Mouse (Mus musculus): ENCODE measurements around the gene Samd5. TPM values are rescaled to one million over a fixed set of nuclear protein-coding genes. Genes with fewer than 3 reads are reported as not detected.
A peak's percentile ranks its signal among the peaks of the same experiment; 100 is the strongest.

Samd5 gene
- polyA plus RNA-seq (2015; fragmentation: Nextera tagmentation; extraction: Ambion mirVana) = 0.66 and 0.67 TPM in 2 replicates

DNA sequence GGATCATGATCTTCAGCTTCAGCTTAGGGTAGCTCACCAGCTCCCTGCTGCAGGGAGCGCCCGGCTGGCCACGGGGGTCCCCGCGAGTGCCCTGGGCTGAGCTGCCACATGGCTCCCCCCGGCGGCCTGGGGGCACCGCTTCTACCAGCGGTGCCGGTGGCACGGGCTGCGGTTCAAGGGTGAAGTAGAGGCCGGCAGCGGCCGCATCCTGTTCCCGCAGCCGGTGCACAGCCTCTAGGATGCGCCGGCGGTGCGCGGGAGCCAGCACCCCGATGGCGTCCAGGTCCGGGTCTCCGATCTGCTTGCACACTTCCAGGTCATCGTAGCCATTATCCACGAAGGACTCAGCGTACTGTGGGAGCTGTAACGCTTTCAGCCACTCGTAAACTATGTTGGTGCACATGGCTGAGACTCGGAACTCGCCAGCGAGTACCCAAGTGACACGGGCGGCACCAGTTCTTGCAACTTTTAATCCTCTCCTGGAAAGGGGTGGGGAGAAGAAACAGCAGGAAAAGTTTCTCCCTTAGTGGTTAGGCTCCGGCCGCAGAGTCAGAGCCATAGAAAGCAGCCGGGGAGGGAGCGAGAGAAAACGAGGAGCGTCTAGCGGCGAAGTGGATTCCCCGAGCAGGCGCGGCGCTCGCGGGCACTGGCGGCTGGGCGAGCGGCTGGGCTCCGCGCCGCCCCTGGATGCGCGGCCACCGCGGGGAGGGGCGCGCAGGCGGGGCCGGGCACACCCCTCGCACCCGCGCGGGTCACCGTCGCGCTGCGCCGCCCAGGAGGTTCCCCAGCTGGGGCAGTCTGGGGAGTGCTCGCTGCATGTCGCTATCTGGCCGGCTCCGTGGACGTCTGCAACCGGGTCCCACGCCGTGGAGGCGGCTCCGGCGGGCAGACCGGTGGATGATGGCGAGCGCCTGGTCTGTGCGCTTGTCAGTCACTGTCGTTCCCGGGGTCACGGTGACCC, at the start of gene Samd5:
TSS of gene Samd5 (minus strand) at position 648 of the 961 bp plus-strand sequence.
- H3K36me3 ChIP-seq (replicated peaks; ENCODE audit: insufficient read depth, low read length) = no peaks in the 10 kb centered on the region
- peak; percentile 31; the same call in 1 of the 2 replicates for ATAC-seq
- no peaks in the 10 kb centered on the region for H3K9me3 ChIP-seq (ENCODE audit: low read length)
- peaks cover 2% of the 10 kb centered on the region; the same call in 1 of the 2 replicates for H3K4me1 ChIP-seq (ENCODE audit: insufficient read depth)
- peak within 1 kb of the TSS; percentile 75 for H3K4me2 ChIP-seq (ENCODE audit: low read depth, low read length)
- H3K27me3 ChIP-seq (ENCODE audit: insufficient read depth, low read length) = peaks cover 39% of the 10 kb centered on the region
- peak within 1 kb of the TSS; percentile 44 for H3K4me3 ChIP-seq (ENCODE audit: low read depth, low read length)
- peak within 1 kb of the TSS; percentile 30; the same call in 1 of the 2 replicates for H3K9ac ChIP-seq (replicated peaks)
- TF ChIP-seq EP300 (IDR thresholded peaks at IDR 0.05; ENCODE audit: low read depth) (no peak), CTCF (IDR thresholded peaks at IDR 0.05; ENCODE audit: low read depth) (no peak)
- H3K27ac ChIP-seq (ENCODE audit: low read depth) = no peak within 1 kb of the TSS
- peak; percentile 32 for DNase-seq
- WGBS (ENCODE audit: insufficient replicate concordance) = under 1% methylated on average over 71 of the region's 91 CpGs

- H3K4me3 ChIP-seq (ENCODE audit: low read depth, low read length) = no peak overlapping the region
- TF ChIP-seq CTCF (IDR thresholded peaks at IDR 0.05; ENCODE audit: low read depth) (no peak), EP300 (IDR thresholded peaks at IDR 0.05; ENCODE audit: low read depth) (no peak)
- H3K27me3 ChIP-seq (ENCODE audit: insufficient read depth, low read length) = no peaks in the 10 kb centered on the region
- H3K4me2 ChIP-seq (ENCODE audit: low read depth, low read length) = no peak overlapping the region
- no peak overlapping the region for H3K27ac ChIP-seq (ENCODE audit: low read depth)
- 64% methylated on average over 9 of the region's 11 CpGs for WGBS (ENCODE audit: insufficient replicate concordance)
- no peaks in the 10 kb centered on the region for H3K36me3 ChIP-seq (replicated peaks; ENCODE audit: insufficient read depth, low read length)
- no peak overlapping the region for H3K9ac ChIP-seq (replicated peaks)
- DNase-seq (no peak), ATAC-seq (no peak)
- H3K4me1 ChIP-seq (ENCODE audit: insufficient read depth) = no peaks in the 10 kb centered on the region
- H3K9me3 ChIP-seq (ENCODE audit: low read length) = no peaks in the 10 kb centered on the region
Observed at GRCm38 (mm10) chr10:9722519-9723303, 47.7 kb upstream of the Samd5 start.

DNA sequence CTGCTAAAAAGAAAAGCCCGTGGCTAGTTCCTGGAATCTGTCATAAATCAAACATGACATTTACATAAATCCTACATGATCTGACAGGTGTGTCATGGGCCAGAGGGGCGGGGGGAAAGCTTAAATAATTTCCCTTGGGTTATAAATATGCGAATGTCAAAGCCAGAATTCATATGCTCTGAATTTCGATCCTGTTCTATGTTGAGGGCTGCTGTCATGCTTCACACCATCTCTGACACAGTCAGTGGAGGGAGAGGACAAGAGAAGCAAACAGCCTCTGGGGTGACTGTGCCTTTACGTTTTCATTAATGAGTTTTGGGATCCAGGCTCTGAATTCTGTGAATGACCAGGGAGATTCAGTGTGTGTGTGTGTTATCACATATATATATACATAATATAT, 45.0 kb upstream of the Samd5 start:
- WGBS (ENCODE audit: insufficient replicate concordance) = 63% methylated on average over 5 of the region's 5 CpGs
- ATAC-seq (no peak), DNase-seq (no peak)
- no peak for TF ChIP-seq CTCF (IDR thresholded peaks at IDR 0.05; ENCODE audit: low read depth)
- TF ChIP-seq EP300 (IDR thresholded peaks at IDR 0.05; ENCODE audit: low read depth) = no peak
- Histone ChIP-seq H3K36me3 (replicated peaks; ENCODE audit: insufficient read depth, low read length) (no peaks in the 10 kb centered on the region), H3K27me3 (ENCODE audit: insufficient read depth, low read length) (no peaks in the 10 kb centered on the region), H3K4me2 (ENCODE audit: low read depth, low read length) (no peak overlapping the region), H3K27ac (ENCODE audit: low read depth) (no peak overlapping the region), H3K9ac (replicated peaks) (no peak overlapping the region), H3K4me3 (ENCODE audit: low read depth, low read length) (no peak overlapping the region), H3K4me1 (ENCODE audit: insufficient read depth) (no peaks in the 10 kb centered on the region), H3K9me3 (ENCODE audit: low read length) (no peaks in the 10 kb centered on the region)

DNA sequence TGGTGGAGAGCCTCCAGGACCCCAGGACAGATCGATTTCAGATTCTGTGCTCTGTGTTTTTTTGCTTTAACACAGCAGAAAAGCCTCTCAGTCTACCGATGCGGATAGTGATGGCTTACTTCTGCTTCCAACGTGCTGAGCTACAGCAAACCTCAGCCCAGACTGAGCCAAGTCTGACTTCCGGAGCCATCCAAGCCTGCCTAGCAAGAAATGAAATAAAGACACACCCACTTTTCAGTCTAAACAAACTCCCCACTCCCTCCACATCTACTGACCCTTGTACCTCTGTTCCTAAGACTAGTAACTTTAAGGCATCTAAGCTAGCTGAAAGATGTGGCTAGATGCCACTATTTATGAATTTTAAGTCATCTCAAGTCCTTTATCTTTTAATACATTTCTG, 43.1 kb upstream of the Samd5 start:
- H3K36me3 ChIP-seq (replicated peaks; ENCODE audit: insufficient read depth, low read length) = no peaks in the 10 kb centered on the region
- H3K27me3 ChIP-seq (ENCODE audit: insufficient read depth, low read length) = no peaks in the 10 kb centered on the region
- H3K4me3 ChIP-seq (ENCODE audit: low read depth, low read length) = no peak overlapping the region
- H3K4me2 ChIP-seq (ENCODE audit: low read depth, low read length) = no peak overlapping the region
- H3K27ac ChIP-seq (ENCODE audit: low read depth) = no peak overlapping the region
- ATAC-seq (no peak), DNase-seq (no peak)
- TF ChIP-seq EP300 (IDR thresholded peaks at IDR 0.05; ENCODE audit: low read depth) = no peak
- TF ChIP-seq CTCF (IDR thresholded peaks at IDR 0.05; ENCODE audit: low read depth) = no peak
- H3K9ac ChIP-seq (replicated peaks) = no peak overlapping the region
- no peaks in the 10 kb centered on the region for H3K4me1 ChIP-seq (ENCODE audit: insufficient read depth)
- H3K9me3 ChIP-seq (ENCODE audit: low read length) = no peaks in the 10 kb centered on the region
- 50% methylated on average over 5 of the region's 5 CpGs for WGBS (ENCODE audit: insufficient replicate concordance)

GRCm38 (mm10) chr10:9704956-9705355, 29.9 kb upstream of the Samd5 start:
- no peak overlapping the region for H3K9ac ChIP-seq (replicated peaks)
- DNase-seq = no peak
- ATAC-seq = no peak
- no peaks in the 10 kb centered on the region for H3K36me3 ChIP-seq (replicated peaks; ENCODE audit: insufficient read depth, low read length)
- H3K27me3 ChIP-seq (ENCODE audit: insufficient read depth, low read length) = no peaks in the 10 kb centered on the region
- no peak for TF ChIP-seq CTCF (IDR thresholded peaks at IDR 0.05; ENCODE audit: low read depth)
- no peak for TF ChIP-seq EP300 (IDR thresholded peaks at IDR 0.05; ENCODE audit: low read depth)
- no peaks in the 10 kb centered on the region for H3K9me3 ChIP-seq (ENCODE audit: low read length)
- H3K4me1 ChIP-seq (ENCODE audit: insufficient read depth) = no peaks in the 10 kb centered on the region
- H3K27ac ChIP-seq (ENCODE audit: low read depth) = no peak overlapping the region
- no peak overlapping the region for H3K4me3 ChIP-seq (ENCODE audit: low read depth, low read length)
- 38% methylated on average over 1 of the region's 1 CpGs for WGBS (ENCODE audit: insufficient replicate concordance)
- H3K4me2 ChIP-seq (ENCODE audit: low read depth, low read length) = no peak overlapping the region
